Mouse (Mus musculus) heart, postnatal 14 days (tissue): Measurements from ENCODE around the gene Rell1. TPM values are rescaled to one million over a fixed set of nuclear protein-coding genes. Genes with fewer than 3 reads are reported as not detected.
A peak's percentile ranks its signal among the peaks of the same experiment; 100 is the strongest.

ENCODE experiments used
- DNase-seq, 2 experiments: peaks; one replicate each; pipeline ENCODE4 v3.0.0; 2021 to 2022
- intact Hi-C: fragments of 180-260 bp; cut with DNase I; formaldehyde crosslinking; loops from one replicate; pipeline ENCODE4 v1.15.1; 2025
- long read RNA-seq, 2 experiments: library from polyadenylated mRNA; stranded (forward); transcript quantifications; one replicate each; pipeline ENCODE4 v2.0.0; 2021
- total RNA-seq, 2 experiments: library from RNA; stranded (reverse); gene quantifications; 2 replicates each; pipeline ENCODE4 v1.2.3; 2021

Rell1 gene
- 10 to 100 TPM; 14.0 to 15.1 TPM for total RNA-seq
- long read RNA-seq, experiment 1, transcript Rell1-204 (7 exons, 3,241 nt) = major isoform, 12 of 16 reads
- long read RNA-seq, experiment 1, partial matches to known transcripts = 0 of 16 reads
- long read RNA-seq, experiment 1, other reads (novel, unspliced or antisense) = 4 of 16 reads
- long read RNA-seq, experiment 2, transcript Rell1-204 (7 exons, 3,241 nt) = major isoform, 10 of 12 reads
- long read RNA-seq, experiment 2, partial matches to known transcripts = 1 of 12 reads
- long read RNA-seq, experiment 2, other reads (novel, unspliced or antisense) = 1 of 12 reads

- peak; percentile 100 for DNase-seq
- intact Hi-C loops = loop anchor here (5.0 kb wide), 1 partner anchor 61 kb away; no protein-coding TSS in a partner anchor
Observed at GRCm38 (mm10) chr5:63968443-63969415, at the start of gene Rell1. Gene Rell1, minus strand, starts transcription at chr5:63968897.

DNA sequence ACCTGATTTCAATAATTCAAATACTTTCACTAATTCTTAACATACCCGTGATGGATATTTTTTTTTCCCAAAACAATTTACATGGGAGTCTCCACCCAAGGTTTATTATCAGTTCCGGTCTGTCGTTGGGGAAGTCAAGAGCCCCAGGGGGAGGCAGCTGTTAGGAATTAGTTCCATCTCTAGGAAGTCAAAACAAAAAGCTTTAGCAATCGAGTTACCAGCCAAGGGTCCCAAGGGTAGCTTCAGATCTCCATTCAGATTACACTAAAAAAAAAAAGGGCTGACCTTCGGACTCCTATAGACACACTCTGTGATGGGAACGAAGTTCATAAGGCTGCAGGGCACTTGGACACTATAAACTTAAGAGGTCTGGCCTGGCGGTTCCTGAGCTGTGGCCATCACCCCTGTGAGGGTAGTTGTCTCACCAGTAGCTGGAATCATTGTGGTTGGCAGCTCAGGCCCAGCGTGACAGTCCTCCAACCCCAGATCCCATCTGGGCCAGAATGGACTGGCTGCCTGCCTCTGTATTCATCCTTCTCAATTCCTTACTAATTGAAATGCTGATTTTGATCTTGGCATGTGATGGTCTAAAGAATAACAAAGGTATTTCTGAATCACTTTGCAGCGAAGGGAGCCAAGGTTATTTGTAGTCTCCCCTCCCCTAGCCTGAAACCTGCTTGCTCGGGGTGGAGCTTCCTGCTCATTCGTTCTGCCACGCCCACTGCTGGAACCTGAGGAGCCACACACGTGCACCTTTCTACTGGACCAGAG is 44.1 kb upstream of the Rell1 start:
- no peak for DNase-seq
- intact Hi-C loops = no loop called here

DNA sequence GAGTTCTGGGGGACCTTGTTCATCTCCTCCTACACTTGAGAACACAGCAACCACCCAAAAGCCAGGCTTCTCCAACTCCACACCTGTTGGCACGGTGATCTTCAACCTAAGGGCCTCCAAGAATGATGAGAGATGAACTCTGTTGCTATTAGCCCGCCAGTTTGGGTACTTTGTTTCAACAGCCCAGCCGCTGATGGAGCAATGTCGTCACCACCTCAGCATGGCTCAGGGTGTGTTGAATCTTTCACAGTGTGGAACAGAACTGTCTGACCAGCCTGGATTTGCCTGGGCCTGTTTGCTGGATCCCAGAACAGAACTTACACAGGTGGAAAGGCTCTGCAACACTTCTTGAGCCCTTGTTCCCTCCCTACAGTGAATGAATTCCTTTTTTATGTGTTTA is 37.9 kb upstream of the Rell1 start:
- no peak for DNase-seq
- intact Hi-C loops = no loop called here

DNA sequence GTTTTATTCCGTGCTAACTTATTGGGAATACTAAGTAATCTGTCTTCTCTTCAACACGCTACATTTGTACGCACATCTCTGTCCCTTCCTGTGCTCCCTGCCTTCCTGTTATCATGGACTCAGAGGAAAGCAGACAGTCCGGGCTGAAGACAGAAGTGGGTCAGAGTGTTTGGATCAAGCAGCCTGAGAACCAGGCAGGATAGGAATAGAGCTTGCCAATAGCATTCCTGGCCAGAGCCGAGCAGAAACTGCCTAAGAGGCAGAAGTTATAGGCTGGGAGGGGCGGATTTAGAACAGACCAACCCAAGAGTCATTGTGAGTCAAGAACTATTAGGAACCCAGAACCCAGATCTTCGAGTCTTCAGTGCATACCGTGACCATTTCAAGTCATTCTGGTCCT is 34.6 kb upstream of the Rell1 start:
- DNase-seq = no peak
- intact Hi-C loops = no loop called here

DNA sequence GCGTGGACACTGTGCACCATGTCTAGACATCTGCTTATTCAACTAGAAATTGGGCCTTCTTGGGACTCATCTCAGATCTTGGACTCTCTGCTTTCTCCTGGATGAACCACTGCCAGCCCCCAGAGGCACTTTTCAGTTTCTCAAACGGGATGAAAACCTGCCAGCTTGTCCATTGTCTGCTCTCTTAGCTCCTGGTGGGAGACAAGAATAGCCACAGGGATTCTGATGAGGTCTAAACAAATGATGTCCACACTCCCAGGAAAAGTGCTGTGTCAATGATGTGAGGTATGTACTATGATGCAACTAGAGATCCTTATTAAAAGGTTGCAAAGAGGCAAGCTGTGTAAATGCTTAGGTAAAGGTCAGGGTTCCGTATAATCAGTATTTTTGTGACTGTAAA is 25.2 kb upstream of the Rell1 start:
- intact Hi-C loops = no loop called here

DNA sequence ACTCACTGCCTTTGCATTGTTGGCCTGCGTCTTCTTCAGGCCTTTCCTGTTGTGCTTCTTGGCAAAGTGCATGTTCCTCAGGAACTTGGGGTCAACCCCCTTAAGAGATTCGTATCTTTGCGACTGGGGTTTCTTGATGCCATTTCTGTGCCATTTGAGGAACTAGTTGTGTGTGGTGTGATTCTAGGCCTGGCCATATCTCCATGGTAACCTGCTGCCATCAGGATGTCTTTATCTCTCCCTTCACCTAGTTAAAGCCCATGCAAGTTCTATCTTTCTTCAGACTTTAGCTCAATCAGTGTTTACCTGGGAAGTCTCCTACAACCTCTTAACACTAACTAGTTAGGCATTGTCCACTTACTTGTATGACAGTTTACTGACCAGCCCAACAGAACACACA is 22.0 kb upstream of the Rell1 start:
- no peak for DNase-seq

More for the DNA sequence above, 25.2 kb upstream of the Rell1 start:
- DNase-seq = no peak

GRCm38 (mm10) chr5:63986337-63986736 is 17.6 kb upstream of the Rell1 start:
- intact Hi-C loops = no loop called here

More for the DNA sequence above, 22.0 kb upstream of the Rell1 start:
- intact Hi-C loops = no loop called here

GRCm38 (mm10) chr5:63982296-63982695 is 13.6 kb upstream of the Rell1 start:
- intact Hi-C loops = no loop called here

More at GRCm38 (mm10) chr5:63986337-63986736, 17.6 kb upstream of the Rell1 start:
- no peak for DNase-seq

GRCm38 (mm10) chr5:63970991-63971390 is 2.3 kb upstream of the Rell1 start:
- DNase-seq = no peak
- intact Hi-C loops = loop anchor here (10.0 kb wide), 1 partner anchor 156 kb away; the partner anchor contains the start of gene 0610040J01Rik

More at GRCm38 (mm10) chr5:63982296-63982695, 13.6 kb upstream of the Rell1 start:
- peak; percentile 25 to 60 for DNase-seq

- intact Hi-C loops = loop anchor here (10.0 kb wide), 1 partner anchor 156 kb away; the partner anchor contains the start of gene 0610040J01Rik
- DNase-seq = no peak
Observed at GRCm38 (mm10) chr5:63970281-63970732, 1.6 kb upstream of the Rell1 start.

DNA sequence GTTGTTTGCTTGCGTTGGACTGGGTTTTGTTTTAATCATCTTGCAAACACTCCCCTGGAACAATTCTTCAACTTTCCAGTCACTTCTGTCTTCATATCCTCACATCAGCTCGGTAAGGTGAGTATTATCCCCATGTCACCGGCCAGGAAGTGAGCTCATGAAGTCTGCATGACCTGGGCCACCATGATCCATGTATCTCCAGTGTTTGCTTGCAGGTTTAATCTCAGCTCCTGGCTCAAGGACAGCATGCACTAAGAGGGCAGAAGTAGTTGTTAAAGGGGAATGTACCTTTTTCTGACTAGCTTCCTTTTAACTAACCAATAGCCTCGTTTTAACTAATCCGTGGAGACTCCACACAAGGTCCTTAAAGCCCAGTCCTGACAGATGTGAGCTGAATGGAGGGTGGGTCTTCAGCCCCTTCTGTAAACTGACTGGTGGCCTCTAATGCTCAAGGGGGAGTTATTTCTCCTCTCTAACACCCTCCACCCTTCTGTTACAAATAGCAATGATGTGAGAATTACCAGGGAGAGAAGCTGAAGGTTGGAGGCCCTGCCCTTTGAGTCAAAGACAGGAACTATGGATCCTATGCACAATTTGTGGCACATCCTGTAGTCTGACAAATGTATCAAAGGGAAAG is 897 bp upstream of the Rell1 start:
- intact Hi-C loops = loop anchor here (5.0 to 10.0 kb wide), 2 partner anchors 62 to 155 kb away; partner anchors contain the start of gene 0610040J01Rik
- no peak for DNase-seq

DNA sequence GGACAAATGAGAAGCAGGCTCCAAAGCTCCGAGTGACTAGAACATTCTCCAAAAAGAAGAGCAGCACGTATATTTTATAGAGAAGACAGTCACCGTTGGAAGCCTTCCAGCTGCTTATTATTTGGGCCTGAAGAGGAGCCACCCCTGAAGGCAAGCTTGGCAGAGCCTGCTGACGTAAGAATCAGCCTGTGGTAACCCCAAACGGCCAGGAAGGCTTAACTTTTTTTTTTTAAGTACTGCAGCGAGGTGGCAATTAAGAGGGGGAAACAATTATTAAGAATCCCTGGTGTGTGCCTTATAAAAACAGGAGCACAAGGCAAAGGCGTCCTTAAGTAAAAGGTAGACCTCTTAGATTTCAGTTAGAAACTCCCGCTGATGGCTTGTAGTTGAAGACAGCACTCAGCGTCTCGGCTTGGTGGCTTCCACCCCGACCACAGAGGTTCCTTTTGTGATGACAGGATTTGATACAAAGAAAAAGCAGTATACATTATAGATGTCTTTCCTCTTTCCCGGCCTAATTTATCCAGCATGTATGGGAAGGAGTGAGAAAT is 1.0 kb downstream of the Rell1 start:
- intact Hi-C loops = loop anchor here (5.0 kb wide), 1 partner anchor 60 kb away; no protein-coding TSS in a partner anchor
- DNase-seq = no peak

GRCm38 (mm10) chr5:63966379-63966778 is 2.3 kb downstream of the Rell1 start:
- DNase-seq = no peak
- intact Hi-C loops = loop anchor here (5.0 kb wide), 1 partner anchor 59 kb away; no protein-coding TSS in a partner anchor

DNA sequence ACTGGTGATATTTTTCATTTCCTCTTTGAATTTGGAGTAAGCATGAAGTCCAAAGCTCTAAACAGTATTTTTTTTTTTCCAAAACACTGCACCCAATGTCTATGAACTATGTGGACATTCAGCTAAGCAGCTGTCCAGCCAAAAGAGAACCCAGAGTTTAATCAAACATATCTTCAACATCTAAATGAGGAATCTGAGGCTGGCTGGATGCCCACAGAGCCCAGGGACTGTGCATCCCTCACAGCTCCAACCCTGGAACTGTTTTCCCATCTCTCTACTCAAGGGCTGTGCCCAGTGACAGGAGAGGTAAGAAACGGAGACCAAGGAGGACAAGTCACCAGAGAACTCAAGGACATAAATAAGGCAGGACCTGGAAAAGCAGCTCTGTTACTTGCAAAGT is 2.8 kb downstream of the Rell1 start:
- intact Hi-C loops = loop anchor here (5.0 kb wide), 1 partner anchor 59 kb away; no protein-coding TSS in a partner anchor
- DNase-seq = no peak

GRCm38 (mm10) chr5:63964576-63964975 is 4.1 kb downstream of the Rell1 start:
- no peak for DNase-seq
- intact Hi-C loops = no loop called here

- DNase-seq = no peak
- intact Hi-C loops = no loop called here
Observed at GRCm38 (mm10) chr5:63961726-63962125, 7.0 kb downstream of the Rell1 start.

DNA sequence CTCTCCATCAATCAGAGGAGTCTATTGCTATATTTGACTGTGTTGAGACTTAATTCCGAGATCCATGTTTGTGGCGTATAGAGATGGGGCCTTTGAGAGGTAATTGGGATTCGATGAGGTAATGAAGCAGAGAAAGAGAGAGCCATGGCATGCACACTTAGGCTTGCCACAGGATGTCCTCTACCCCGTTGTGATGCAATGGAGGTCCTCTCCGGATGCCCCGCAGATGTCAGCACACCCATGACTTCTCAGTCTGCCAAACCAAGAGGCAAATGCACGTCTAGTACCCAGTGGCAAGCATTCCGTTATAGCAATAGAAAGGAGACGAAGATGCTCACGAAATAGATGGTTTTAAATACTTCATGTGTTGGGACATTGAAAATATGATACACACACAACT is 8.1 kb downstream of the Rell1 start:
- DNase-seq = no peak
- intact Hi-C loops = no loop called here

GRCm38 (mm10) chr5:63958963-63959708 is 9.6 kb downstream of the Rell1 start:
- intact Hi-C loops = no loop called here
- no peak for DNase-seq
